Comparison of ENCODE assay signal across 8 mouse cellular contexts in the genomic region with DNA sequence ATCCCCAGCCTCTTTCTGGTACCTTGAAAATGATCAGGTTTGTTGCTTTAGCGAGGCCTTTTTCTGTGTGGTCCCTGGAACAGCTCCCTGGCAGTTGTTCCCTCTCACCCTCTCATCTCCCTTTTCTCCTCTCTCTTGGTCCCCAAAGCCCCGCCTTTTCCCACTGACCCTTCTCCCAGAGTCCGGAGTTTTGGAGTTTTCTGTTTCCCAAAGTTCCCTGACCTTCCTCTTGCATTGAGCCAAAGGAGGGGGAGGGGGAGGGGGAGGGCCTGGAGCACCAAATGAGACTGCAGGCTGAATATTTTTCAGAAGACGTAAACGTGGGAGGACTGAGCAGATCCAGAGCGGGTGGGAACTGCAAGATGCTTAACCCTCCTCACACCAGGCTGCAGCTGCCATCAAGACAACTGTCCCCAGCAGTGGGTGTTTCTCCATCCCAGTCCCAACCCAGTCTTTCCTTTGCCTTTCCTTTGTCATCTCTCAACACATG. TPM values are rescaled to one million over a fixed set of nuclear protein-coding genes. Genes with fewer than 3 reads are reported as not detected.
DNase-seq lines count a peak whose midpoint lies in the region; ATAC-seq lines count a peak whose summit lies in the region.

Gene Rarres2, minus strand, starts transcription at position 218 of the 490 bp plus-strand sequence.

- H3K9ac ChIP-seq in heart, embryonic 12.5 days: no peak within 1 kb of the TSS
- H3K9ac ChIP-seq in forebrain, embryonic 14.5 days (ENCODE audit: low read length): no peak within 1 kb of the TSS

- H3K4me3 ChIP-seq in heart, embryonic 12.5 days: no peak within 1 kb of the TSS
- H3K4me3 ChIP-seq in forebrain, embryonic 14.5 days (ENCODE audit: low read depth, low read length): no peak within 1 kb of the TSS

- no peaks in the 10 kb centered on the region for H3K9me3 ChIP-seq in heart, embryonic 12.5 days (replicated peaks)
- H3K9me3 ChIP-seq in forebrain, embryonic 14.5 days (replicated peaks; ENCODE audit: control insufficient read depth, low read length): no peaks in the 10 kb centered on the region

- no peaks in the 10 kb centered on the region for H3K36me3 ChIP-seq in heart, embryonic 12.5 days
- H3K36me3 ChIP-seq in forebrain, embryonic 14.5 days (ENCODE audit: control insufficient read depth, insufficient read depth, low read length): no peaks in the 10 kb centered on the region

- peak within 1 kb of the TSS; percentile 14 for H3K4me2 ChIP-seq in heart, embryonic 12.5 days
- H3K4me2 ChIP-seq in forebrain, embryonic 14.5 days (ENCODE audit: low read length): no peak within 1 kb of the TSS

- ATAC-seq in heart, embryonic 12.5 days (ENCODE audit: insufficient number of reproducible peaks, low FRiP score): no peak
- no peak for ATAC-seq in forebrain, embryonic 14.5 days

- 22% methylated on average over 6 of the region's 6 CpGs for whole genome bisulfite sequencing in heart, embryonic 12.5 days
- 33% methylated on average over 6 of the region's 6 CpGs for WGBS in forebrain, embryonic 14.5 days

- H3K27ac ChIP-seq in heart, embryonic 12.5 days (ENCODE audit: poor library complexity, severe bottlenecking): peak within 1 kb of the TSS; percentile 57
- H3K27ac ChIP-seq in forebrain, embryonic 14.5 days (ENCODE audit: low read depth, low read length): no peak within 1 kb of the TSS

- no peaks in the 10 kb centered on the region for H3K27me3 ChIP-seq in heart, embryonic 12.5 days (replicated peaks)
- H3K27me3 ChIP-seq in forebrain, embryonic 14.5 days (replicated peaks; ENCODE audit: control insufficient read depth, insufficient read depth, low read length): no peaks in the 10 kb centered on the region

- no peak for DNase-seq in adrenal gland, adult 18-20 months (ENCODE audit: low spot score in 2 of 2)
- DNase-seq in adrenal gland, postnatal 4 days (ENCODE audit: low spot score in 2 of 2): no peak
- DNase-seq in kidney, postnatal 36 days: peak; percentile 73 to 74
- peak; percentile 64 for DNase-seq in lung, postnatal 25 days (ENCODE audit: low spot score)
- DNase-seq in thymus, postnatal 25 days: no peak
- DNase-seq in forebrain, embryonic 14.5 days (ENCODE audit: low spot score): no peak
- DNase-seq in right cerebral cortex, postnatal 14 days: no peak

- H3K4me1 ChIP-seq in heart, embryonic 12.5 days (replicated peaks): peaks cover 47% of the 10 kb centered on the region
- no peaks in the 10 kb centered on the region; the same call in 1 of the 2 replicates for H3K4me1 ChIP-seq in forebrain, embryonic 14.5 days (ENCODE audit: control insufficient read depth, insufficient read depth, low read length)

RNA-seq across cellular contexts. Expression of gene Rarres2, which starts in this region (rescaled TPM):
- 100 to 1,000 TPM in 1 of 2 experiments, 10 to 100 TPM in 1; 55.3 to 165 TPM for total RNA-seq in adrenal gland, adult 18-20 months (2021)
- total RNA-seq in adrenal gland, postnatal 4 days (2021): 100 to 1,000 TPM in 1 of 2 experiments, 10 to 100 TPM in 1; 82.0 to 161 TPM
- 24.7 and 26.4 TPM in 2 replicates for polyA plus RNA-seq in heart, embryonic 12.5 days (2016; fragmentation: Nextera tagmentation; extraction: Ambion mirVana)
- 4.0 and 5.3 TPM in 2 replicates for polyA plus RNA-seq in forebrain, embryonic 14.5 days (2014; fragmentation: Nextera tagmentation; extraction: Ambion mirVana)

Comparison
In these comparisons a context has a peak if more than half of its experiments do, and no peak if none do; other contexts are left out.
1. DNase-seq: peak in kidney, postnatal 36 days (2 of 2) and lung, postnatal 25 days (single experiment); none in adrenal gland, adult 18-20 months (0 of 2), adrenal gland, postnatal 4 days (0 of 2), thymus, postnatal 25 days (single experiment), forebrain, embryonic 14.5 days (single experiment) and right cerebral cortex, postnatal 14 days (single experiment).